Comparison of ENCODE assay signal across 27 mouse cellular contexts in genomic region chr1:90449571-90450226, GRCm38 (mm10).
DNase-seq lines count a peak whose midpoint lies in the region; ATAC-seq and TF ChIP-seq lines count a peak whose summit lies in the region.
"Had no signal": no experiment of that assay in that cellular context is flagged by ENCODE, and none has a peak within 500 bp of the region (broad histone marks: within the 10 kb centered on the region; RNA-seq: fewer than 3 reads in every experiment).

No protein-coding gene starts in this region.

- H3K9me3 ChIP-seq in kidney, embryonic 15.5 days (replicated peaks) = no peaks in the 10 kb centered on the region
- H3K9me3 ChIP-seq in neural tube, embryonic 11.5 days (ENCODE audit: control insufficient read depth, low read length) = no peaks in the 10 kb centered on the region
- no peaks in the 10 kb centered on the region for H3K9me3 ChIP-seq in neural tube, embryonic 15.5 days (replicated peaks)
- H3K9me3 ChIP-seq in forebrain, embryonic 12.5 days = no peaks in the 10 kb centered on the region
- H3K9me3 ChIP-seq: embryonic facial prominence, embryonic 10.5 days; embryonic facial prominence, embryonic 13.5 days; forebrain, embryonic 13.5 days; heart, embryonic 10.5 days; heart, embryonic 13.5 days had no signal

- TF ChIP-seq CTCF in kidney, adult 2 months (conservative IDR thresholded peaks at IDR 0.05; ENCODE audit: insufficient read depth, insufficient read length, low read depth, low read length) = no peak

- no peaks in the 10 kb centered on the region for H3K36me3 ChIP-seq in kidney, adult 2 months (ENCODE audit: control insufficient read depth, insufficient read depth, low read length)
- no peaks in the 10 kb centered on the region for H3K36me3 ChIP-seq in kidney, embryonic 15.5 days
- no peaks in the 10 kb centered on the region for H3K36me3 ChIP-seq in neural tube, embryonic 11.5 days (ENCODE audit: control insufficient read depth, insufficient read depth, low read length)
- no peaks in the 10 kb centered on the region for H3K36me3 ChIP-seq in neural tube, embryonic 15.5 days
- no peaks in the 10 kb centered on the region for H3K36me3 ChIP-seq in forebrain, embryonic 12.5 days (replicated peaks)
- H3K36me3 ChIP-seq: embryonic facial prominence, embryonic 10.5 days; embryonic facial prominence, embryonic 13.5 days; heart, embryonic 10.5 days; heart, embryonic 13.5 days had no signal

- H3K4me3 ChIP-seq in kidney, adult 2 months (ENCODE audit: insufficient read depth, low read depth, low read length) = no peak overlapping the region
- no peak overlapping the region for H3K4me3 ChIP-seq in kidney, embryonic 15.5 days (replicated peaks)
- H3K4me3 ChIP-seq in neural tube, embryonic 11.5 days (ENCODE audit: low read depth, low read length) = no peak overlapping the region
- no peak overlapping the region for H3K4me3 ChIP-seq in neural tube, embryonic 15.5 days (replicated peaks)
- H3K4me3 ChIP-seq in forebrain, embryonic 12.5 days (replicated peaks) = no peak overlapping the region
- H3K4me3 ChIP-seq: embryonic facial prominence, embryonic 10.5 days; embryonic facial prominence, embryonic 13.5 days; erythroblast, embryonic 14.5 days; forebrain, embryonic 13.5 days; heart, adult 2 months; heart, embryonic 10.5 days; heart, embryonic 13.5 days had no signal

- TF ChIP-seq POLR2A in kidney, adult 2 months (IDR thresholded peaks at IDR 0.05; ENCODE audit: low read depth, low read length) = no peak

- DNase-seq in kidney, adult 2 months = peak; percentile 37
- no peak for DNase-seq in kidney, adult 18-20 months
- no peak for DNase-seq in kidney, adult 11 months
- DNase-seq in neural tube, embryonic 11.5 days (ENCODE audit: low spot score) = no peak
- DNase-seq: adrenal gland, adult 8-10 months; adrenal gland, postnatal 25 days; cerebellum, adult 11-12 months; cerebellum, adult 8-10 months; cerebellum, postnatal 10 days; cerebellum, postnatal 36 days; embryo, embryonic 11 days; gastrocnemius, postnatal 10 days; gastrocnemius, postnatal 36 days; heart, adult 2 months; heart, postnatal 14 days; heart, postnatal 4 days had no signal

- no peak overlapping the region for H3K27ac ChIP-seq in kidney, adult 2 months (ENCODE audit: insufficient read depth, low read depth, low read length)
- H3K27ac ChIP-seq in kidney, embryonic 15.5 days = peak overlapping the region; percentile 54; the same call in 1 of the 2 replicates
- H3K27ac ChIP-seq in neural tube, embryonic 11.5 days (ENCODE audit: low read depth, low read length) = no peak overlapping the region
- H3K27ac ChIP-seq in neural tube, embryonic 15.5 days (replicated peaks) = no peak overlapping the region
- H3K27ac ChIP-seq in forebrain, embryonic 12.5 days = no peak overlapping the region
- H3K27ac ChIP-seq: embryonic facial prominence, embryonic 10.5 days; embryonic facial prominence, embryonic 13.5 days; forebrain, embryonic 13.5 days; heart, adult 2 months; heart, embryonic 10.5 days; heart, embryonic 13.5 days had no signal

- H3K4me2 ChIP-seq in kidney, embryonic 15.5 days = no peak overlapping the region
- no peak overlapping the region for H3K4me2 ChIP-seq in neural tube, embryonic 11.5 days (ENCODE audit: low read depth)
- no peak overlapping the region for H3K4me2 ChIP-seq in neural tube, embryonic 15.5 days
- no peak overlapping the region for H3K4me2 ChIP-seq in forebrain, embryonic 12.5 days
- H3K4me2 ChIP-seq: embryonic facial prominence, embryonic 13.5 days; forebrain, embryonic 13.5 days; heart, embryonic 13.5 days had no signal

- 39% methylated on average over 7 of the region's 7 CpGs for WGBS in kidney, adult 2 months
- WGBS in kidney, embryonic 15.5 days = 27% methylated on average over 7 of the region's 7 CpGs
- 36% methylated on average over 7 of the region's 7 CpGs for WGBS in neural tube, embryonic 11.5 days
- WGBS in neural tube, embryonic 15.5 days = 32% methylated on average over 7 of the region's 7 CpGs
- WGBS in forebrain, embryonic 12.5 days = 27% methylated on average over 7 of the region's 7 CpGs

- H3K27me3 ChIP-seq in kidney, adult 2 months (replicated peaks; ENCODE audit: control insufficient read depth, insufficient read depth, low read length) = no peaks in the 10 kb centered on the region
- 0 out of 2 replicates have a peak, but pooled peaks cover under 1% of the 10 kb centered on the region for H3K27me3 ChIP-seq in kidney, embryonic 15.5 days
- H3K27me3 ChIP-seq in neural tube, embryonic 11.5 days (ENCODE audit: control insufficient read depth, insufficient read depth, low read length) = no peaks in the 10 kb centered on the region
- H3K27me3 ChIP-seq in neural tube, embryonic 15.5 days (replicated peaks) = no peaks in the 10 kb centered on the region
- H3K27me3 ChIP-seq in forebrain, embryonic 12.5 days = peaks cover 4% of the 10 kb centered on the region; the same call in 1 of the 2 replicates
- H3K27me3 ChIP-seq: embryonic facial prominence, embryonic 13.5 days; forebrain, embryonic 13.5 days had no signal

- no peaks in the 10 kb centered on the region; the same call in 1 of the 2 replicates for H3K4me1 ChIP-seq in kidney, adult 2 months (ENCODE audit: control insufficient read depth, insufficient read depth, low read length)
- H3K4me1 ChIP-seq in kidney, embryonic 15.5 days = peaks cover 43% of the 10 kb centered on the region
- H3K4me1 ChIP-seq in neural tube, embryonic 11.5 days (ENCODE audit: control insufficient read depth, insufficient read depth, low read length) = peaks cover 16% of the 10 kb centered on the region; the same call in 1 of the 2 replicates
- H3K4me1 ChIP-seq in neural tube, embryonic 15.5 days = peaks cover 6% of the 10 kb centered on the region; the same call in 1 of the 2 replicates
- peaks cover 8% of the 10 kb centered on the region for H3K4me1 ChIP-seq in forebrain, embryonic 12.5 days
- H3K4me1 ChIP-seq: forebrain, embryonic 13.5 days had no signal

- no peak overlapping the region for H3K9ac ChIP-seq in kidney, embryonic 15.5 days
- no peak overlapping the region for H3K9ac ChIP-seq in neural tube, embryonic 11.5 days (ENCODE audit: low read length)
- no peak overlapping the region for H3K9ac ChIP-seq in neural tube, embryonic 15.5 days (replicated peaks)
- H3K9ac ChIP-seq in forebrain, embryonic 12.5 days = no peak overlapping the region
- H3K9ac ChIP-seq: embryonic facial prominence, embryonic 13.5 days; forebrain, embryonic 13.5 days; heart, embryonic 13.5 days had no signal

- peak; percentile 76 for ATAC-seq in kidney, embryonic 15.5 days (replicated peaks; ENCODE audit: low FRiP score)
- ATAC-seq in neural tube, embryonic 11.5 days (ENCODE audit: insufficient read depth, low FRiP score, low TSS enrichment) = peak; percentile 58; the same call in 1 of the 2 replicates
- no peak for ATAC-seq in neural tube, embryonic 15.5 days (ENCODE audit: low FRiP score)
- no peak for ATAC-seq in forebrain, embryonic 12.5 days (ENCODE audit: low FRiP score)
- ATAC-seq: activated CD4-positive, CD25-positive, alpha-beta regulatory T cell, adult 4 months; forebrain, embryonic 13.5 days; forebrain, embryonic 16.5 days had no signal

Comparison
In these comparisons a context has a peak if more than half of its experiments do, and no peak if none do; other contexts are left out.
1. ATAC-seq: peak in kidney, embryonic 15.5 days (single experiment) and neural tube, embryonic 11.5 days (single experiment); none in neural tube, embryonic 15.5 days (single experiment) and forebrain, embryonic 12.5 days (single experiment).